13 mouse cellular contexts compared by ENCODE assay signal in genomic region chr2:70919913-70920522, GRCm38 (mm10).
A peak's percentile ranks its signal among the peaks of the same experiment; 100 is the strongest.
DNase-seq lines count a peak whose midpoint lies in the region; ATAC-seq and TF ChIP-seq lines count a peak whose summit lies in the region.
"Had no signal": no experiment of that assay in that cellular context is flagged by ENCODE, and none has a peak within 500 bp of the region (broad histone marks: within the 10 kb centered on the region; RNA-seq: fewer than 3 reads in every experiment).

No protein-coding gene starts in this region.

- peak; percentile 64 to 73 for ATAC-seq in hematopoietic stem cell, adult 5-6 weeks (replicated peaks in 1 of 2; ENCODE audit: insufficient read depth in 1 of 2, low FRiP score in 2 of 2, low TSS enrichment in 1 of 2, low read depth in 1 of 2, poor library complexity in 2 of 2, severe bottlenecking in 2 of 2)
- ATAC-seq in stomach, postnatal 0 days (ENCODE audit: low FRiP score, low TSS enrichment): peak; percentile 45; the same call in 1 of the 2 replicates
- ATAC-seq: midbrain, embryonic 15.5 days had no signal

- no peak for TF ChIP-seq CTCF in stomach, postnatal 0 days (IDR thresholded peaks at IDR 0.05; ENCODE audit: low read depth)
- no peak for TF ChIP-seq CTCF in layer of hippocampus, adult 2 months (conservative IDR thresholded peaks at IDR 0.05)

- WGBS in stomach, postnatal 0 days: 61% methylated on average over 2 of the region's 2 CpGs

- H3K4me1 ChIP-seq in stomach, postnatal 0 days (replicated peaks; ENCODE audit: control insufficient read depth, insufficient read depth): no peaks in the 10 kb centered on the region
- H3K4me1 ChIP-seq: hindbrain, embryonic 12.5 days had no signal

- DNase-seq in A20 (ENCODE audit: low read depth, low spot score): peak; percentile 36
- peak; percentile 74 for DNase-seq in NIH3T3 (ENCODE audit: low read depth)
- no peak for DNase-seq in stomach, postnatal 0 days (ENCODE audit: low spot score)
- DNase-seq in gastrocnemius, postnatal 25 days: no peak
- no peak for DNase-seq in layer of hippocampus, adult 2 months (ENCODE audit: low spot score in 2 of 2)
- no peak for DNase-seq in left cerebral cortex, adult 8-10 months (ENCODE audit: low spot score in 2 of 2)
- DNase-seq: lung, embryonic 14.5 days had no signal

- H3K4me3 ChIP-seq in stomach, postnatal 0 days (ENCODE audit: low read depth, low read length): no peak overlapping the region
- H3K4me3 ChIP-seq in layer of hippocampus, adult 2 months: no peak overlapping the region
- H3K4me3 ChIP-seq: embryonic facial prominence, embryonic 12.5 days; hindbrain, embryonic 12.5 days; left cerebral cortex, adult 2 months; midbrain, embryonic 15.5 days had no signal

- no peaks in the 10 kb centered on the region for H3K36me3 ChIP-seq in stomach, postnatal 0 days (ENCODE audit: control insufficient read depth, insufficient read depth, low read length)
- H3K36me3 ChIP-seq: embryonic facial prominence, embryonic 12.5 days; hindbrain, embryonic 12.5 days; midbrain, embryonic 15.5 days had no signal

- no peak overlapping the region for H3K4me2 ChIP-seq in stomach, postnatal 0 days (replicated peaks; ENCODE audit: low read depth)
- H3K4me2 ChIP-seq: embryonic facial prominence, embryonic 12.5 days; hindbrain, embryonic 12.5 days; lung, embryonic 14.5 days; midbrain, embryonic 15.5 days had no signal

- no peak overlapping the region for H3K27ac ChIP-seq in stomach, postnatal 0 days (replicated peaks)
- no peak overlapping the region for H3K27ac ChIP-seq in layer of hippocampus, adult 2 months
- H3K27ac ChIP-seq: embryonic facial prominence, embryonic 12.5 days; hindbrain, embryonic 12.5 days; kidney, postnatal 0 days; left cerebral cortex, adult 2 months; midbrain, embryonic 15.5 days had no signal

- H3K9me3 ChIP-seq in stomach, postnatal 0 days (ENCODE audit: control insufficient read depth, low read length): no peaks in the 10 kb centered on the region
- H3K9me3 ChIP-seq: embryonic facial prominence, embryonic 12.5 days; hindbrain, embryonic 12.5 days; midbrain, embryonic 15.5 days had no signal

- no peaks in the 10 kb centered on the region for H3K27me3 ChIP-seq in stomach, postnatal 0 days (ENCODE audit: control insufficient read depth, insufficient read depth, low read length)
- H3K27me3 ChIP-seq: embryonic facial prominence, embryonic 12.5 days; hindbrain, embryonic 12.5 days; midbrain, embryonic 15.5 days had no signal

- H3K9ac ChIP-seq in stomach, postnatal 0 days (ENCODE audit: low read length): no peak overlapping the region
- H3K9ac ChIP-seq: embryonic facial prominence, embryonic 12.5 days; hindbrain, embryonic 12.5 days; lung, embryonic 14.5 days; midbrain, embryonic 15.5 days had no signal

- TF ChIP-seq EP300 in stomach, postnatal 0 days (optimal IDR thresholded peaks at IDR 0.05): no peak

Comparison
In these comparisons a context has a peak if more than half of its experiments do, and no peak if none do; other contexts are left out.
1. DNase-seq: peak in A20 (single experiment) and NIH3T3 (single experiment); none in stomach, postnatal 0 days (single experiment), gastrocnemius, postnatal 25 days (single experiment), layer of hippocampus, adult 2 months (0 of 2) and left cerebral cortex, adult 8-10 months (0 of 2).